Mouse (Mus musculus) bone marrow, adult 2 months (tissue): ENCODE results near the gene Lix1l.

Source experiments
- CTCF ChIP-seq: fragments of 200-500 bp; IDR thresholded peaks from 2 replicates; pipeline ENCODE4 v1.5.1; 2011; ENCODE audit warnings: low read length, control low read depth; ENCODE audit not compliant: control insufficient read depth, insufficient read depth
- POLR2A ChIP-seq: fragments of 200-500 bp; IDR thresholded peaks from 2 replicates; pipeline ENCODE4 v1.6.1; 2011; ENCODE audit warnings: low read depth, mild to moderate bottlenecking, control low read depth, low read length, borderline replicate concordance; ENCODE audit not compliant: control insufficient read depth

DNA sequence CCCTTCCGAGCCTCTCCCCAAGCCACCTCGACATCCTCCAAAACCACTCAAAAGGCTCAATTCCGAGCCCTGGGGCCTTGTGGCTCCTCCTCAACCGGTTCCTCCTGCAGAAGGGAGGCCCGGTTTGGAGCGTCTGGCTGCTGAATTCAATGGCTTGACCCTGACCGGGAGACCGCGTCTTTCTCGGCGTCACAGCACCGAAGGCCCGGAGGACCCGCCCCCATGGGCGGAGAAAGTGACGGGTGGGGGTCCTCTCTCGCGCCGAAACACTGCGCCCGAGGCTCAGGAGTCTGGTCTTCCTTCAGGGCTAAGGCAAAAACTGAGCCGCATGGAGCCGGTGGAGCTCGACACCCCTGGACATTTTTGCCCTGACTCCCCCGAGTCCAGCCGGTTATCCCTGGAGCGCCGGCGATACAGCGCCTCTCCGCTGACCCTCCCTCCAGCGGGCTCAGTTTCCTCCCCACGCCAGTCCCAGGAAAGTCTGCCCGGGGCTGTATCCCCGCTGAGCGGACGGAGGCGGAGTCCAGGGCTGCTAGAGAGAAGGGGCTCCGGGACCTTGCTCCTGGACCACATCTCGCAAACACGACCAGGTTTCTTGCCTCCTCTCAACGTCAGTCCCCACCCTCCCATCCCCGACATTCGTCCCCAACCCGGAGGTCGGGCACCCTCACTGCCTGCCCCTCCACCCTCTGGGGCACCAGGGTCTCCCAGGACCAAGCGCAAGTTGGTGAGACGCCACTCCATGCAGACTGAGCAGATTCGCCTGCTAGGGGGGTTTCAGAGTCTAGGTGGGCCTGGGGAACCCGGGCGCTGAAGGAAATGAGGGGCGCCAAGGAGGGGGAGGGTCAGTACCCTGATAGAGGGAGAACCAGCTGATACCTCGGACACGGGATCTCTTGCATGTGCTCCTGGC lies 2.5 kb upstream of the Lix1l start:
- TF ChIP-seq CTCF (no peak), POLR2A (no peak)
